Mouse (Mus musculus): ENCODE results near the gene Prdm13. TPM values are rescaled to one million over a fixed set of nuclear protein-coding genes. Genes with fewer than 3 reads are reported as not detected.
A peak's percentile ranks its signal among the peaks of the same experiment; 100 is the strongest.

Prdm13 gene
- polyA plus RNA-seq, 1 experiment from 2014 or later, result 0.18 TPM

DNA sequence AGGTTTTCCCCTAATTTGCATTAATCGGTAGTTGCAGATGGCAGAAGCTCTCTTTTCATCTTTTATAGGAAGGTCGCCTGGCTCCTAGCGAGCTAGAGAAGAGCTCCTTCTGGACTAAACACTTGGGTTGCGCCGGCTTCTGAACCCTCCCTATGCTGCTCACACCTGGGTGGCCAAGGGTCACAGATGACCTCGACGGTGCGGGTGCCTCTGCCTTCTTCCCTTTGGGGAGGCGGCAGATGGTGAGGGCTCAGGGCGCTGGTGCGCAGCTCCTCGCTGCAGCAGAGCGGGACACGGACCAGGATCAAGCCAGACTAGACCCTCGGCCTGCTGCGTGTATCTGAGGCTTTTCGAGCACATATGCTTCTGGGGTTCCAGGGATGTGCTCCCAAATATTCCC lies 11.7 kb downstream of the Prdm13 start:
- no peak overlapping the region for H3K9ac ChIP-seq
- no peak overlapping the region for H3K27ac ChIP-seq
- no peaks in the 10 kb centered on the region for H3K9me3 ChIP-seq
- H3K4me1 ChIP-seq, result peaks cover 8% of the 10 kb centered on the region; the same call in 1 of the 2 replicates
- no peaks in the 10 kb centered on the region for H3K36me3 ChIP-seq
- no peak for ATAC-seq (ENCODE audit: insufficient number of reproducible peaks, insufficient read depth, low FRiP score, low TSS enrichment)
- H3K4me3 ChIP-seq, result no peak overlapping the region
- peaks cover 66% of the 10 kb centered on the region for H3K27me3 ChIP-seq
- H3K4me2 ChIP-seq (replicated peaks), result no peak overlapping the region
- WGBS, result 1% methylated on average over 17 of the region's 17 CpGs

DNA sequence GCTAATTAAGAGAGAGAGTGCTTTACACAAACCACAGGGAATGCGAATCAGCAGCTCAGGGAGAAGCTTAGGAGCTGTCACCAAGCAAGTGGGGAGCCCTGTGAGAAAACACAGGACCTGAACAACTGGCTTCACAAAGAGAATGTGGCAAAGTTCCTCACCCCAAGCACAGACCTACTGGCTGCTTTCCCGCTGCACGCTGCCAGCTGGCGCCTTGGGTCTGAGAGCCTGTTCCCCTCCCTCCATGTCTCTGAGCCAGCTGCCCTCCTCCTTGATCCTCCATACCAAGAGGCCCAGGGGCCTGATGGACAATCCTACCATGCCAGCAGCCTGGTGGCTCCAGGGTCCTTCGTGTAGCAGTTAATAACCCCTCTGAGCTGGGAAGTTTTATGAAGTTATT lies 19.8 kb downstream of the Prdm13 start:
- H3K4me1 ChIP-seq, result no peaks in the 10 kb centered on the region
- no peaks in the 10 kb centered on the region for H3K36me3 ChIP-seq
- ATAC-seq (ENCODE audit: insufficient number of reproducible peaks, insufficient read depth, low FRiP score, low TSS enrichment), result no peak
- H3K27ac ChIP-seq, result no peak overlapping the region
- H3K9me3 ChIP-seq, result no peaks in the 10 kb centered on the region
- 9% methylated on average over 5 of the region's 5 CpGs for WGBS
- no peak overlapping the region for H3K4me3 ChIP-seq
- H3K4me2 ChIP-seq (replicated peaks), result no peak overlapping the region
- H3K9ac ChIP-seq, result no peak overlapping the region
- H3K27me3 ChIP-seq, result 0 out of 2 replicates have a peak, but pooled peaks cover 4% of the 10 kb centered on the region

DNA sequence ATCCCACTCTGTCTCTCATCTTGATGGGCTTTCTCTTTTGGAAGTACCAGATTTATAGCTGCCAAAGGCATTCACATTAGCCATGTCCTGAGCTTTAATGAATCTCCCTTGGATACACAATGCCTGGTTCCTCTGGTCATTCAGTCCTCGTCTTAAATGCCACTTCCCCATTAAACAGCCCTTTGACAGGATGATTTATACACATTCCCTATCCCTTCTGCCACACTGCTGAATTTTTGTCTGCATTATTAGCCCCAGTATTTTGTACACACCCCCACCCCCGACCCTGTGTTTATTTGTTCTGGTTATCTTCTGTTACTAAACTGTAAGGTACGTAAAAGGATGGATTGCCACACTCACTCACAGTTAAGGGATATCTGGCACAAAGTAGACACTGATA lies 27.6 kb downstream of the Prdm13 start:
- Histone ChIP-seq H3K27ac (no peak overlapping the region), H3K4me2 (replicated peaks) (no peak overlapping the region), H3K4me3 (no peak overlapping the region), H3K36me3 (no peaks in the 10 kb centered on the region), H3K9me3 (no peaks in the 10 kb centered on the region), H3K4me1 (no peaks in the 10 kb centered on the region), H3K27me3 (no peaks in the 10 kb centered on the region), H3K9ac (no peak overlapping the region)
- ATAC-seq (ENCODE audit: insufficient number of reproducible peaks, insufficient read depth, low FRiP score, low TSS enrichment), result no peak
- 68% methylated on average over 3 of the region's 3 CpGs for WGBS

DNA sequence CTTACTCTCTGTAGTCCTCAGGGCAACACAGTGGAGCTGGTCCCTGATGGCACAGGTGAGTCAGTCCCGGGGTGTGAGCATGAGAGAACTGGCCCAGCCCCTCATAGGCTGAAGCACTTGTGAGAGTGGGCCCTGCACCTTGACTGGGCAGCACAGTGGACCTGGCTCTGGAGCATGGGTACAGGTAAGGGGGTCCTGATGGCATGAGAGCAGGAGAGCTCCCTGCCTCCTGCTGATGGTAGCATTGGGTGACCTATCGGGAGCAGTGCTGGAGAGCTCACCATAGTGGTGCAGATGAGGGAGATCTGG lies 56.5 kb downstream of the Prdm13 start:
- ATAC-seq (ENCODE audit: insufficient number of reproducible peaks, insufficient read depth, low FRiP score, low TSS enrichment), result no peak; the same call in 1 of the 2 replicates
- no peak overlapping the region for H3K27ac ChIP-seq
- H3K4me3 ChIP-seq, result no peak overlapping the region
- H3K4me2 ChIP-seq (replicated peaks), result no peak overlapping the region
- H3K9ac ChIP-seq, result no peak overlapping the region
- H3K27me3 ChIP-seq, result no peaks in the 10 kb centered on the region
- no peaks in the 10 kb centered on the region for H3K4me1 ChIP-seq
- WGBS, result 85% methylated on average over 2 of the region's 2 CpGs
- H3K36me3 ChIP-seq, result no peaks in the 10 kb centered on the region
- H3K9me3 ChIP-seq, result no peaks in the 10 kb centered on the region

DNA sequence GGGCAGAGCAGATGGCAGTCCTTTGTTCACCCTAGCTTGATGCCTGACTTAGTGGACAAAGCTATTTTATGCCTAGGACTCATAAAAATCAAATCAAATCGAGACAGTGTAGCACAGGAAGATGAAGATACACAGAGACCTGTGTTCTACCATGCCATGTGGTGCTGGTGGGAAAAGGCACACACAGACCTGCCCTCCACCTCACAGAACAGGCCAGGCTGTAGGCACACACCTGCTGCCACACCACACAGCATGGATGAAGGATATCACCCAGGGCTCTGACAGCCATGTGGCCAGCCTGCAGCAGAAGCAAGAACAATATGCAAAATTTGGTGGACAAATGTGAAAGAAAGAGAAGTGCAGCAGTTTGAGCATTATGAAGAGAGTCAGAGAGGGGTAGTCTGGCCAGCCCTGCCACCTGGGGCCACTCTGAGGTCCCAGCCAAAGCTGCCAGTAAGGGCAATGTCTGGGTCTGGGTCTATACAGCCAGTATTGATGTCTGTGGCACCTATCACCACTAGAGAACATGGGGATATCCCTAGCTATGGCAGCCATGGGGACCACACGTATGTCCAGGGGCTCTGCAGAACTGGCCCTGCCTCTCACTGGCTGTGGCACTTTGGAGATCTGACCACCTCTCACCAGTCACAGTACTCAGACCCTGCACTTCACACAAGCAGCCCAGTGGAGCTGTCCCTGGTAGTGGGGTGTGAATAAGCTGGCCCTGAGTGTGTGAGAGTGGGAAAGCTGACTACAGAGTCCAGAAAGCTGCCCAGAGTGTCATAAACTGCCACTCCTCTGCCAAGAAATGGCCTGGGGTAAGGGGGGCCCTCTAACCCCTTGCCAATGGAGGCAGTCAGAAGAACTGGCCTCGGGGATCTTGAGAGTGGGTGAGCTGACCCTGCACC lies 57.1 kb downstream of the Prdm13 start:
- no peaks in the 10 kb centered on the region for H3K36me3 ChIP-seq
- WGBS, result 71% methylated on average over 3 of the region's 3 CpGs
- no peaks in the 10 kb centered on the region for H3K9me3 ChIP-seq
- no peak overlapping the region for H3K4me3 ChIP-seq
- no peak overlapping the region for H3K4me2 ChIP-seq (replicated peaks)
- peak; percentile 52; the same call in 1 of the 2 replicates for ATAC-seq (ENCODE audit: insufficient number of reproducible peaks, insufficient read depth, low FRiP score, low TSS enrichment)
- H3K9ac ChIP-seq, result no peak overlapping the region
- H3K4me1 ChIP-seq, result no peaks in the 10 kb centered on the region
- no peak overlapping the region for H3K27ac ChIP-seq
- H3K27me3 ChIP-seq, result no peaks in the 10 kb centered on the region

Other genes starting within 250 kb of the Prdm13 start
- 43.4 and 48.6 TPM in 2 replicates for gene Ccnc, start 41.7 kb upstream of the Prdm13 start, polyA plus RNA-seq (2016; fragmentation: Nextera tagmentation; extraction: Ambion mirVana)
- 9.9 and 12.4 TPM in 2 replicates for gene Usp45, start 81.2 kb upstream of the Prdm13 start, polyA plus RNA-seq (2016; fragmentation: Nextera tagmentation; extraction: Ambion mirVana)
- gene Tstd3, start 81.2 kb upstream of the Prdm13 start, polyA plus RNA-seq (2016; fragmentation: Nextera tagmentation; extraction: Ambion mirVana), result 13.2 and 13.7 TPM in 2 replicates
- 217 and 221 TPM in 2 replicates for gene Pnisr, start 161.6 kb upstream of the Prdm13 start, polyA plus RNA-seq (2016; fragmentation: Nextera tagmentation; extraction: Ambion mirVana)
- 12.4 and 13.0 TPM in 2 replicates for gene Coq3, start 193.7 kb upstream of the Prdm13 start, polyA plus RNA-seq (2016; fragmentation: Nextera tagmentation; extraction: Ambion mirVana)
- 11.2 and 11.9 TPM in 2 replicates for gene Faxc, start 245.4 kb upstream of the Prdm13 start, polyA plus RNA-seq (2016; fragmentation: Nextera tagmentation; extraction: Ambion mirVana)

All from embryonic facial prominence, embryonic 12.5 days (tissue).